ENCODE assay signal across 15 mouse cellular contexts in the genomic region with DNA sequence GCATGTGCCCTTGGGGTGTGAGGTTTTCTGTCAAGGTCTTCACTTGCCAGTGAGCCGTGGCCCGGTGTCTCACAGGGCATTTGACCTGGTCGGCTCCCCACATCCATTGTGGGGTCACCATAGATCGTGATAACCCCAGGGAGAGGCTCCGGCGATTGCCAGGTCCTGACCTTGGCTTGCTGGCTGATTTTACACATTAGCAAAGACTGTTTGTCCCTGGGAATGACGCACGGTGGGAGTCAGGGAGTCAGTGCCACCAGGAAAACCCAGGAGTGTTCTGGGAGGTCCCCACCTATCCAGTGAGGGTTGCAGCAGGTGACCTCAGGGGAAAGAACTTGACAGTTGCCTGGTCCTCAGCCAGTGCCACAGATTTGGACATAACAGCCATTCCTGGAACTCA. TPM values are rescaled to one million over a fixed set of nuclear protein-coding genes. Genes with fewer than 3 reads are reported as not detected.
DNase-seq lines count a peak whose midpoint lies in the region; ATAC-seq and TF ChIP-seq lines count a peak whose summit lies in the region.
"Had no signal": no experiment of that assay in that cellular context is flagged by ENCODE, and none has a peak within 500 bp of the region (broad histone marks: within the 10 kb centered on the region; RNA-seq: fewer than 3 reads in every experiment).

A gene (minus strand): TSS at position 41 of the 400 bp plus-strand sequence.

- peaks cover 6% of the 10 kb centered on the region; the same call in 1 of the 2 replicates for H3K4me1 ChIP-seq in heart, embryonic 15.5 days (replicated peaks)
- H3K4me1 ChIP-seq in heart, embryonic 10.5 days, result peaks cover 9% of the 10 kb centered on the region
- H3K4me1 ChIP-seq in liver, postnatal 0 days (ENCODE audit: insufficient read depth), result peaks cover 8% of the 10 kb centered on the region
- no peaks in the 10 kb centered on the region for H3K4me1 ChIP-seq in liver, embryonic 12.5 days
- peaks cover 9% of the 10 kb centered on the region for H3K4me1 ChIP-seq in intestine, embryonic 16.5 days (ENCODE audit: control insufficient read depth, insufficient read depth, low read length)
- H3K4me1 ChIP-seq: midbrain, embryonic 13.5 days had no signal

- H3K4me3 ChIP-seq in heart, embryonic 15.5 days, result no peak within 1 kb of the TSS
- no peak within 1 kb of the TSS for H3K4me3 ChIP-seq in heart, embryonic 10.5 days
- H3K4me3 ChIP-seq in liver, postnatal 0 days (ENCODE audit: low read depth, low read length), result no peak within 1 kb of the TSS
- no peak within 1 kb of the TSS for H3K4me3 ChIP-seq in liver, embryonic 12.5 days
- H3K4me3 ChIP-seq in intestine, embryonic 16.5 days (ENCODE audit: low read length), result no peak within 1 kb of the TSS
- H3K4me3 ChIP-seq: layer of hippocampus, adult 2 months; liver, embryonic 15.5 days; midbrain, embryonic 13.5 days had no signal

- peak; percentile 61; the same call in 1 of the 2 replicates for TF ChIP-seq EP300 in liver, postnatal 0 days (IDR thresholded peaks at IDR 0.05; ENCODE audit: low read depth)

- WGBS in heart, embryonic 15.5 days, result 65% methylated on average over 8 of the region's 8 CpGs
- WGBS in heart, embryonic 10.5 days, result 72% methylated on average over 8 of the region's 8 CpGs
- WGBS in liver, postnatal 0 days (ENCODE audit: insufficient replicate concordance), result 57% methylated on average over 8 of the region's 8 CpGs
- 55% methylated on average over 8 of the region's 8 CpGs for WGBS in liver, embryonic 12.5 days (ENCODE audit: insufficient replicate concordance)
- 73% methylated on average over 8 of the region's 8 CpGs for WGBS in intestine, embryonic 16.5 days

- DNase-seq in heart, embryonic 10.5 days (ENCODE audit: low spot score), result no peak
- DNase-seq in liver, postnatal 0 days, result peak; percentile 61
- no peak for DNase-seq in urinary bladder, adult 18-20 months (ENCODE audit: low spot score in 2 of 2)
- no peak for DNase-seq in thymus, adult 18-20 months
- DNase-seq in retina, postnatal 1 day, result no peak
- DNase-seq: B cell, adult 2 months; gastrocnemius, postnatal 36 days; lung, postnatal 36 days had no signal

- no peaks in the 10 kb centered on the region for H3K9me3 ChIP-seq in heart, embryonic 15.5 days (replicated peaks)
- no peaks in the 10 kb centered on the region for H3K9me3 ChIP-seq in heart, embryonic 10.5 days
- no peaks in the 10 kb centered on the region for H3K9me3 ChIP-seq in liver, postnatal 0 days (ENCODE audit: low read length)
- no peaks in the 10 kb centered on the region for H3K9me3 ChIP-seq in liver, embryonic 12.5 days (replicated peaks)
- H3K9me3 ChIP-seq in intestine, embryonic 16.5 days (ENCODE audit: control insufficient read depth, low read length), result no peaks in the 10 kb centered on the region
- H3K9me3 ChIP-seq: liver, embryonic 15.5 days; midbrain, embryonic 13.5 days had no signal

- no peak within 1 kb of the TSS for H3K4me2 ChIP-seq in heart, embryonic 15.5 days
- no peak within 1 kb of the TSS for H3K4me2 ChIP-seq in liver, postnatal 0 days (ENCODE audit: low read depth, low read length)
- H3K4me2 ChIP-seq in liver, embryonic 12.5 days, result no peak within 1 kb of the TSS
- no peak within 1 kb of the TSS for H3K4me2 ChIP-seq in intestine, embryonic 16.5 days (ENCODE audit: low read depth, low read length)
- H3K4me2 ChIP-seq: liver, embryonic 15.5 days; midbrain, embryonic 13.5 days had no signal

- H3K9ac ChIP-seq in heart, embryonic 15.5 days, result no peak within 1 kb of the TSS
- no peak within 1 kb of the TSS for H3K9ac ChIP-seq in liver, postnatal 0 days (replicated peaks)
- H3K9ac ChIP-seq in liver, embryonic 12.5 days, result no peak within 1 kb of the TSS
- no peak within 1 kb of the TSS for H3K9ac ChIP-seq in intestine, embryonic 16.5 days (ENCODE audit: low read depth, low read length)
- H3K9ac ChIP-seq: liver, embryonic 15.5 days; midbrain, embryonic 13.5 days had no signal

- no peak for ATAC-seq in heart, embryonic 15.5 days (replicated peaks; ENCODE audit: insufficient number of reproducible peaks, insufficient read depth, low FRiP score, low read depth)
- ATAC-seq in liver, postnatal 0 days, result peak; percentile 62
- no peak for ATAC-seq in liver, embryonic 12.5 days
- ATAC-seq in intestine, embryonic 16.5 days, result no peak
- ATAC-seq: hindbrain, postnatal 0 days; midbrain, embryonic 13.5 days had no signal

- no peak within 1 kb of the TSS for H3K27ac ChIP-seq in heart, embryonic 15.5 days
- no peak within 1 kb of the TSS for H3K27ac ChIP-seq in heart, embryonic 10.5 days
- peak within 1 kb of the TSS; percentile 72 for H3K27ac ChIP-seq in liver, postnatal 0 days (ENCODE audit: low read depth)
- H3K27ac ChIP-seq in liver, embryonic 12.5 days, result no peak within 1 kb of the TSS
- no peak within 1 kb of the TSS for H3K27ac ChIP-seq in intestine, embryonic 16.5 days (ENCODE audit: low read length)
- H3K27ac ChIP-seq: hindbrain, postnatal 0 days; layer of hippocampus, adult 2 months; liver, embryonic 15.5 days; midbrain, embryonic 13.5 days had no signal

- peaks cover 8% of the 10 kb centered on the region; the same call in 1 of the 2 replicates for H3K27me3 ChIP-seq in heart, embryonic 15.5 days
- H3K27me3 ChIP-seq in heart, embryonic 10.5 days (ENCODE audit: insufficient read depth, poor library complexity, severe bottlenecking), result peaks cover 28% of the 10 kb centered on the region
- 0 out of 2 replicates have a peak, but pooled peaks cover 4% of the 10 kb centered on the region for H3K27me3 ChIP-seq in liver, postnatal 0 days (ENCODE audit: insufficient read depth, low read length)
- peaks cover 69% of the 10 kb centered on the region for H3K27me3 ChIP-seq in liver, embryonic 12.5 days (replicated peaks)
- no peaks in the 10 kb centered on the region; the same call in 1 of the 2 replicates for H3K27me3 ChIP-seq in intestine, embryonic 16.5 days (replicated peaks; ENCODE audit: control insufficient read depth, insufficient read depth, low read length)

- no peak for TF ChIP-seq CTCF in liver, postnatal 0 days (IDR thresholded peaks at IDR 0.05; ENCODE audit: low read depth)

- H3K36me3 ChIP-seq in heart, embryonic 15.5 days, result no peaks in the 10 kb centered on the region
- H3K36me3 ChIP-seq in heart, embryonic 10.5 days, result no peaks in the 10 kb centered on the region
- no peaks in the 10 kb centered on the region for H3K36me3 ChIP-seq in liver, postnatal 0 days (replicated peaks; ENCODE audit: insufficient read depth, low read length)
- no peaks in the 10 kb centered on the region for H3K36me3 ChIP-seq in liver, embryonic 12.5 days
- no peaks in the 10 kb centered on the region for H3K36me3 ChIP-seq in intestine, embryonic 16.5 days (ENCODE audit: control insufficient read depth, insufficient read depth, low read length)
- H3K36me3 ChIP-seq: liver, embryonic 15.5 days; midbrain, embryonic 13.5 days had no signal

RNA-seq across cellular contexts. Expression of the gene that starts here (rescaled TPM):
- polyA plus RNA-seq in heart, embryonic 15.5 days (2015; fragmentation: Nextera tagmentation; extraction: Ambion mirVana), result 14.3 and 15.8 TPM in 2 replicates
- 7.5 and 7.7 TPM in 2 replicates for polyA plus RNA-seq in heart, embryonic 10.5 days (2016; fragmentation: Nextera tagmentation; extraction: Ambion mirVana)
- 21.0 and 24.5 TPM in 2 replicates for polyA plus RNA-seq in liver, postnatal 0 days (2015; fragmentation: Nextera tagmentation; extraction: Ambion mirVana)
- polyA plus RNA-seq in liver, embryonic 12.5 days (2016; fragmentation: Nextera tagmentation; extraction: Ambion mirVana), result 1.1 TPM in 2 replicates
- 19.9 and 20.2 TPM in 2 replicates for polyA plus RNA-seq in intestine, embryonic 16.5 days (2015; fragmentation: Nextera tagmentation; extraction: Ambion mirVana)
